Mouse (Mus musculus) myocyte (in vitro differentiated cells): Measurements from ENCODE around the gene Cfap46.

Source experiments
- CEBPB ChIP-seq: IDR thresholded peaks from 2 replicates; pipeline ENCODE4 v1.6.1; 2011; ENCODE audit warnings: mild to moderate bottlenecking, moderate library complexity; ENCODE audit not compliant: poor library complexity, insufficient read depth, severe bottlenecking
- MYOG ChIP-seq, 3 experiments: IDR thresholded peaks; one replicate each; pipeline ENCODE4 v1.6.1; 2011; ENCODE audit warnings: control low read depth in 2 of 3, low read depth in 2 of 3, mild to moderate bottlenecking in 2 of 3; ENCODE audit not compliant: insufficient read length in 2 of 3, control insufficient read depth in 1 of 3, insufficient read depth in 1 of 3
- TCF3 ChIP-seq: IDR thresholded peaks from one replicate; pipeline ENCODE4 v1.6.1; 2011; ENCODE audit warnings: low read depth, control low read depth; ENCODE audit not compliant: insufficient read length

DNA sequence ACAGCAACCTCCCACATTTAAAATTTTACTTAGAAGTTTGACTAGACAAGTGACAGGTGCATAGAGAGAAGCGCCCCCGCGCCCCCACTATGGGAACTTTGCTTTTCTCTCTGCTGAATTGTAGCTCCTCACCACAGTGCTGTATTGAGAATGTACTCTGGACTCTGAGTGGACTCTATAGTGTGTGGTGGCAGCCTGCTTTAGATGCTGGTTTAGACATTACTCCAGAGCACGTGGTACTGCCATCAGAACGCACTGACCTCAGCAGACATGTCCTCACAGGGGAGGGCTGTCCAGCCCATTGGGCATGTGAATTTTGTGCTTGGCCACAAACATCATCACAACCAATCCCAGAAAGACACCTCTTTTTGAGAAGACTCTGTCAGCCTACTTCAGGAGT, 112.8 kb downstream of the Cfap46 start:
- no peak for TF ChIP-seq TCF3
- no peak for TF ChIP-seq CEBPB
- TF ChIP-seq MYOG (IDR thresholded peaks at IDR 0.05; ENCODE audit: control insufficient read depth in 1 of 3, insufficient read depth in 1 of 3, insufficient read length in 2 of 3, low read depth in 2 of 3) = no peak
